Mouse (Mus musculus): ENCODE data around the gene Dalrd3.

DNA sequence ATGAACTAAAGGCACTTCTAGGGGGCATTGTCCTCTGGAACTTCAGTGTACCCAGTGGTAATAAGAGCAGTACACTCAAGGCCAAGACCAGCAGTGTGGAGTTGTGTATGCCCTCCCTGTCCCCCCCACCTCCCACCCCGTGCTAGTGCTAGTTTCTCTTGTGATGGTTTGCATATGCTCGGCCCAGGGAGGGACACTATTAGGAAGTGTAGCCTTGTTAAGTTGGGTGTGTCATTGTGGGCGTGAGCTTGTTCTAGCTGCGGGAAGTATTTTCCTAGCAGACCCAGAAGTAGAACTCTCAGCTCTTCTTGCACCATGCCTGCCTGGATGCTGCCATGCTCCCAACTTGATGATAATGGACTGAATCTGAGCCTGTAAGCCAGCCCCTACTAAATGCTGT lies 32.3 kb downstream of the Dalrd3 start:
- TF ChIP-seq MAZ (IDR thresholded peaks at IDR 0.05; ENCODE audit: low read depth, low read length) (no peak), CTCF (IDR thresholded peaks at IDR 0.05 in 2 of 3, conservative IDR thresholded peaks at IDR 0.05 in 1 of 3; ENCODE audit: control insufficient read depth in 1 of 3, insufficient read depth in 1 of 3, low read depth in 2 of 3, low read length in 3 of 3, poor library complexity in 1 of 3, severe bottlenecking in 1 of 3) (no peak), ZKSCAN1 (IDR thresholded peaks at IDR 0.05; ENCODE audit: low read depth, low read length) (no peak), POLR2A (IDR thresholded peaks at IDR 0.05; ENCODE audit: control insufficient read depth in 1 of 2, insufficient read depth in 1 of 2, low read depth in 1 of 2, low read length in 2 of 2, poor library complexity in 1 of 2) (no peak), EP300 (IDR thresholded peaks at IDR 0.05; ENCODE audit: low read depth in 1 of 2, low read length in 2 of 2) (no peak), SIN3A (IDR thresholded peaks at IDR 0.05; ENCODE audit: low read length) (no peak), TAL1 (IDR thresholded peaks at IDR 0.05; ENCODE audit: low read length) (no peak), HCFC1 (IDR thresholded peaks at IDR 0.05; ENCODE audit: low read depth, low read length) (no peak), USF1 (IDR thresholded peaks at IDR 0.05; ENCODE audit: low read depth, low read length) (no peak), USF2 (IDR thresholded peaks at IDR 0.05; ENCODE audit: borderline replicate concordance in 1 of 2, insufficient read depth in 1 of 2, low read depth in 1 of 2, low read length in 2 of 2) (no peak)
